Mouse (Mus musculus) stomach, embryonic 14.5 days (tissue): ENCODE results near the gene Uba2. TPM values are rescaled to one million over a fixed set of nuclear protein-coding genes. Genes with fewer than 3 reads are reported as not detected.

Source experiments
- ATAC-seq: fragments of 200-750 bp; cut with Nextera tagmentation; 2 replicates; pipeline ENCODE4 v1.8.0; 2017; ENCODE audit warnings: low read depth, moderate TSS enrichment; ENCODE audit not compliant: insufficient number of reproducible peaks, insufficient read depth, low FRiP score
- H3K27ac ChIP-seq: fragments of 300-500 bp; sonication (generic); 2 replicates; pipeline ENCODE4 v1.5.1; 2014; ENCODE audit warnings: mild to moderate bottlenecking, low read length, moderate library complexity, mixed read lengths
- H3K27me3 ChIP-seq: fragments of 300-500 bp; sonication (generic); 2 replicates; pipeline ENCODE4 v1.6.1; 2014; ENCODE audit warnings: low read length, control low read depth, mixed read lengths; ENCODE audit not compliant: control insufficient read depth, insufficient read depth
- H3K36me3 ChIP-seq: fragments of 300-500 bp; sonication (generic); 2 replicates; pipeline ENCODE4 v1.6.1; 2014; ENCODE audit warnings: mild to moderate bottlenecking, control low read depth, low read length, moderate library complexity, mixed read lengths; ENCODE audit not compliant: control insufficient read depth, insufficient read depth
- H3K4me1 ChIP-seq: fragments of 300-500 bp; sonication (generic); 2 replicates; pipeline ENCODE4 v1.6.1; 2014; ENCODE audit warnings: low read length, control low read depth, mixed read lengths; ENCODE audit not compliant: control insufficient read depth, insufficient read depth
- H3K4me2 ChIP-seq: fragments of 300-500 bp; sonication (generic); replicated peaks from 2 replicates; pipeline ENCODE4 v1.6.1; 2014; ENCODE audit warnings: low read depth, low read length, control low read depth
- H3K4me3 ChIP-seq: fragments of 300-500 bp; sonication (generic); 2 replicates; pipeline ENCODE4 v1.5.1; 2014; ENCODE audit warnings: low read depth, low read length, control low read depth
- H3K9ac ChIP-seq: fragments of 300-500 bp; sonication (generic); replicated peaks from 2 replicates; pipeline ENCODE4 v1.6.1; 2014; ENCODE audit warnings: low read depth, mild to moderate bottlenecking, control low read depth, low read length, moderate library complexity, mixed read lengths
- H3K9me3 ChIP-seq: fragments of 300-500 bp; sonication (generic); 2 replicates; pipeline ENCODE4 v1.6.1; 2016; ENCODE audit warnings: low read depth, low read length, control low read depth; ENCODE audit not compliant: control insufficient read depth
- WGBS: fragments of 180-500 bp; shearing (Covaris S2); extraction: QIAGEN DNeasy Blood & Tissue Kit; methylation state at CpG from one replicate; pipeline ENCODE4 v1.1.7; 2014; 5-methylcytosine and 5-hydroxymethylcytosine counted together
- polyA plus RNA-seq: library from polyadenylated mRNA; unstranded; fragments of >200 nt; fragmentation: Nextera tagmentation; extraction: Ambion mirVana; gene quantifications from 2 replicates; pipeline ENCODE4 v1.2.1, GENCODE M21; 2014

Gene Uba2
- polyA plus RNA-seq, 1 experiment from 2014 or later, result 196 TPM

- Histone ChIP-seq H3K9me3 (0 out of 2 replicates have a peak, but pooled peaks cover 6% of the 10 kb centered on the region), H3K9ac (no peak within 1 kb of the TSS), H3K27ac (no peak within 1 kb of the TSS), H3K36me3 (no peaks in the 10 kb centered on the region), H3K27me3 (no peaks in the 10 kb centered on the region), H3K4me1 (no peaks in the 10 kb centered on the region), H3K4me2 (no peak within 1 kb of the TSS), H3K4me3 (no peak within 1 kb of the TSS)
- 88% methylated on average over 3 of the region's 3 CpGs for WGBS
- ATAC-seq, result no peak
Observed at GRCm38 (mm10) chr7:34094911-34095481, 74.4 kb downstream of the Uba2 start, which contains the start of gene Scgb1b30. Gene Scgb1b30 (plus strand): TSS chr7:34095431.

Other genes starting within 250 kb of the Uba2 start
- gene Scgb2b26, start 224.6 kb downstream of the Uba2 start, polyA plus RNA-seq, result not detected in 2 replicates
- not detected in 2 replicates for gene Scgb2b27, start 155.7 kb downstream of the Uba2 start, polyA plus RNA-seq
- not detected in 2 replicates for gene Scgb1b27, start 148.1 kb downstream of the Uba2 start, polyA plus RNA-seq
- not detected in 2 replicates for gene Scgb1b30, start 74.2 kb downstream of the Uba2 start, polyA plus RNA-seq
- 7.1 TPM in 2 replicates for gene Wtip, start 36.3 kb downstream of the Uba2 start, polyA plus RNA-seq
- gene Pdcd2l, start 27.1 kb upstream of the Uba2 start, polyA plus RNA-seq, result 57.1 and 64.1 TPM in 2 replicates
- gene Gpi1, start 60.7 kb upstream of the Uba2 start, polyA plus RNA-seq, result 354 and 363 TPM in 2 replicates
- 0.70 and 0.80 TPM in 2 replicates for gene Gm6096, start 81.4 kb upstream of the Uba2 start, polyA plus RNA-seq
- gene 4931406P16Rik, start 144.0 kb upstream of the Uba2 start, polyA plus RNA-seq, result 41.0 and 47.8 TPM in 2 replicates
- gene Lsm14a, start 223.7 kb upstream of the Uba2 start, polyA plus RNA-seq, result 53.8 and 58.6 TPM in 2 replicates